12 mouse cellular contexts compared by ENCODE assay signal in the genomic region with DNA sequence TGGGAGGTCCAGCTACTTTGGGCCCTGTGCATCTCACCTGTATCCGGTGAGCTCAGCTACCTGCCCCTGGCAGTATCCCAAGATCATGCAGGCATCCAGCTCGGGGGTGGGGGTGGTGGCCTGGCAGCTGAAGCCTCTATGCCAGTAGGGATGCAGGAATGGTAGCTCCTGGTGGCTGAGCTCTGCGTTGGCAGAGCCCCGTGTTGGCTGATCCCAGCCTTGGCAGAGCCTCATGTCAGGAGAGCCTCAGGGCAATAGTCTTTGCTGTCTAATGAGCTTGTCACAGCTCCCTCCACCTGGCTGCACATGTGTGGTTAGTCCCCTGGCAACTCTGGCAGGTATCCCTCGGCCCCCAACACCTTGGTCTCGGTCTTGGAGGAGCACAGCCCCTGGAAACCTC.
A peak's percentile ranks its signal among the peaks of the same experiment; 100 is the strongest.
DNase-seq lines count a peak whose midpoint lies in the region; ATAC-seq lines count a peak whose summit lies in the region.
"Had no signal": no experiment of that assay in that cellular context is flagged by ENCODE, and none has a peak within 500 bp of the region (broad histone marks: within the 10 kb centered on the region; RNA-seq: fewer than 3 reads in every experiment).

No protein-coding gene starts in this region.

- no peaks in the 10 kb centered on the region for H3K36me3 ChIP-seq in hindbrain, embryonic 14.5 days (replicated peaks; ENCODE audit: control insufficient read depth, insufficient read depth)
- H3K36me3 ChIP-seq in midbrain, embryonic 16.5 days (ENCODE audit: control insufficient read depth, insufficient read depth, low read length), result no peaks in the 10 kb centered on the region
- H3K36me3 ChIP-seq: intestine, embryonic 15.5 days had no signal

- H3K4me2 ChIP-seq in hindbrain, embryonic 14.5 days (replicated peaks), result no peak overlapping the region
- no peak overlapping the region for H3K4me2 ChIP-seq in midbrain, embryonic 16.5 days (ENCODE audit: low read length)
- H3K4me2 ChIP-seq: intestine, embryonic 15.5 days had no signal

- intact Hi-C loops in left cerebral cortex, postnatal 4 days (cut with DNase I), result no loop called here
- intact Hi-C loops in left cerebral cortex, postnatal 10 days (cut with DNase I), result no loop called here

- WGBS in hindbrain, embryonic 14.5 days, result 68% methylated on average over 6 of the region's 6 CpGs
- WGBS in midbrain, embryonic 16.5 days, result 57% methylated on average over 6 of the region's 6 CpGs

- ATAC-seq in hindbrain, embryonic 14.5 days (ENCODE audit: low FRiP score), result 0 out of 2 replicates have a peak, but pooled peaks have one; percentile 33
- peak; percentile 50; the same call in 1 of the 2 replicates for ATAC-seq in midbrain, embryonic 16.5 days
- ATAC-seq: intestine, embryonic 15.5 days had no signal

- no peak overlapping the region for H3K27ac ChIP-seq in hindbrain, embryonic 14.5 days
- H3K27ac ChIP-seq in midbrain, embryonic 16.5 days (ENCODE audit: low read length), result peak overlapping the region; percentile 32; the same call in 1 of the 2 replicates
- H3K27ac ChIP-seq: intestine, embryonic 15.5 days had no signal

- H3K4me1 ChIP-seq in hindbrain, embryonic 14.5 days (replicated peaks; ENCODE audit: control insufficient read depth, insufficient read depth, low read length), result peaks cover 18% of the 10 kb centered on the region
- H3K4me1 ChIP-seq in midbrain, embryonic 16.5 days (ENCODE audit: control insufficient read depth, insufficient read depth, low read length), result peaks cover 15% of the 10 kb centered on the region; the same call in 1 of the 2 replicates
- H3K4me1 ChIP-seq: intestine, embryonic 15.5 days had no signal

- DNase-seq in left cerebral cortex, postnatal 4 days, result peak; percentile 37
- DNase-seq in left cerebral cortex, postnatal 10 days (ENCODE audit: extremely low spot score in 1 of 2, low spot score in 2 of 2), result no peak
- peak; percentile 66 to 77 for DNase-seq in cerebellum, postnatal 14 days
- DNase-seq in hindbrain, embryonic 14.5 days (ENCODE audit: low spot score), result no peak
- DNase-seq in frontal cortex, postnatal 10 days (ENCODE audit: low spot score in 2 of 2), result no peak
- DNase-seq in Muller cell, postnatal 12 days (ENCODE audit: inconsistent ontology term), result no peak
- DNase-seq in heart, postnatal 4 days, result no peak
- DNase-seq: heart, adult 11 months; layer of hippocampus, postnatal 36 days; liver had no signal

- no peak overlapping the region for H3K9ac ChIP-seq in hindbrain, embryonic 14.5 days
- no peak overlapping the region for H3K9ac ChIP-seq in midbrain, embryonic 16.5 days (ENCODE audit: low read depth, low read length)
- H3K9ac ChIP-seq: intestine, embryonic 15.5 days had no signal

- H3K27me3 ChIP-seq in hindbrain, embryonic 14.5 days (ENCODE audit: control insufficient read depth, insufficient read depth, low read length), result peaks cover 9% of the 10 kb centered on the region; the same call in 1 of the 2 replicates
- no peaks in the 10 kb centered on the region for H3K27me3 ChIP-seq in midbrain, embryonic 16.5 days (ENCODE audit: control insufficient read depth, insufficient read depth, low read depth, low read length)

- H3K9me3 ChIP-seq in hindbrain, embryonic 14.5 days (ENCODE audit: control insufficient read depth, low read length), result no peaks in the 10 kb centered on the region
- H3K9me3 ChIP-seq in midbrain, embryonic 16.5 days (replicated peaks; ENCODE audit: control insufficient read depth, low read length, poor library complexity, severe bottlenecking), result no peaks in the 10 kb centered on the region
- H3K9me3 ChIP-seq: intestine, embryonic 15.5 days had no signal

- H3K4me3 ChIP-seq in hindbrain, embryonic 14.5 days (replicated peaks; ENCODE audit: low read length), result no peak overlapping the region
- no peak overlapping the region for H3K4me3 ChIP-seq in midbrain, embryonic 16.5 days (ENCODE audit: low read depth, low read length)
- H3K4me3 ChIP-seq: intestine, embryonic 15.5 days had no signal

Comparison
In these comparisons a context has a peak if more than half of its experiments do, and no peak if none do; other contexts are left out.
1. DNase-seq: peak in left cerebral cortex, postnatal 4 days (single experiment) and cerebellum, postnatal 14 days (2 of 2); none in left cerebral cortex, postnatal 10 days (0 of 2), hindbrain, embryonic 14.5 days (single experiment), frontal cortex, postnatal 10 days (0 of 2), Muller cell, postnatal 12 days (single experiment) and heart, postnatal 4 days (single experiment).